Mouse (Mus musculus) brown adipose tissue, adult 24 weeks (tissue): ENCODE data around the gene Gpatch8. TPM values are rescaled to one million over a fixed set of nuclear protein-coding genes. Genes with fewer than 3 reads are reported as not detected.

Experiments used
- H3K27ac ChIP-seq: fragments of 200-500 bp; replicated peaks from 2 replicates; pipeline ENCODE4 v1.5.1; 2012; ENCODE audit warnings: low read depth, mild to moderate bottlenecking, low read length
- H3K4me1 ChIP-seq: fragments of 200-500 bp; 2 replicates; pipeline ENCODE4 v1.6.1; 2012; ENCODE audit warnings: low read length, mixed read lengths; ENCODE audit not compliant: control insufficient read depth, insufficient read depth, insufficient read length
- H3K4me3 ChIP-seq: fragments of 200-500 bp; 2 replicates; pipeline ENCODE4 v1.5.1; 2012; ENCODE audit warnings: low read depth, mild to moderate bottlenecking, low read length, moderate library complexity; ENCODE audit not compliant: insufficient read depth
- polyA plus RNA-seq: library from polyadenylated mRNA; stranded (reverse); fragments of >200 nt; gene quantifications from 2 replicates; pipeline ENCODE4 v1.2.4, GENCODE M21; 2012; ENCODE audit not compliant: missing spikeins, insufficient read depth, insufficient read length

The Gpatch8 gene
- polyA plus RNA-seq, 1 experiment: 15.2 TPM

DNA sequence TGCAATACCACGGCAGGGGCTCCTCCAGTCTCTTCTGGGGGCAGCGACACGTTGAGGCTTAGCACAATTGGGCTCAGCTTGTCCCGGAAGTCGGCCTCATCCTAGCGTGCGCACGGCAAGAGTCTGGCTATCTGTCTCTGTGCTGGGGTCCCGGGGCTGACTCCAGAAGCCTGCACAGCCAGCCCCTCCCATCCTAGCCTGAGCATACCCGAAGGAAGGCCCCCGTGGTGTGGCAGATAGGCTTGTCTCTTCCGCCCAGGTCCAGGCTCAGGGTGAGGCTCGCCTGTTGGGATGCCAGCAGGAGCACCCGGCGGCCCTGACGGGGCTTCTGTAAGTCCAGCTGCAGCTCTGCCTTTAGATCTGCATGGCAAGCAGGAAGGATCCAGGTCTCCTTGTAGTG is 95.7 kb downstream of the Gpatch8 start:
- no peak overlapping the region for H3K4me3 ChIP-seq

DNA sequence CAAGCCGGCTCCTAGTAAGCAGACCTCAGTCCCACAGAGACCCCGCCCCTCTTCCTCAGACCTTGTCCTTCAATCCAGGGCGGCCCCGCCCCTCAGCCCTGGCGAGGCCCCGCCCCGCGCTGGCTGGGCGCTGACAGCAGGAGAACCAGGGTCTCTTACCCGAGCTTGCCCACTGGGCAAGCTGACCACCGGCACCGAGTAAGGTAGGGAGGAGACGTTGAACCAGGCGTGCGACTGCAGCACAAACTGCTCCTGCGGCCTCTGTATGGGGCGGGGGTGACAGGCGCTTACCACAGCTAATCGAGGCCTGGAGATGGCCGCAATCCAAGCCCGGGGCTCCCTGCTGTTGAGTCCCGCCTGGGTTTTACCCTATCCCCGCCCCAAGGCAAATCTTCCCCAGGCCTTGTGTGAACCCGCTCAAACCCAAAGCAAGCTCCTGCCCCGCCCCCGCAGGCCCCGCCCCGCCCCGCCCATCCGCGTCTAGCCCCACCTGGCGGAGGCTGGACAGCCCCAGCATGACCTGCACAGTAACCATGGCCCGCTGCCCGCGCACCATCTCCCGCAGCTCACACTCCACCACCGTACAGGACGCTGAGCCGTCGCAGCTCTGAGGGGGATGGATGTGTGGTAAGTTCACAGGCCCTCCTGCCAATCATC is 100.3 kb downstream of the Gpatch8 start:
- no peak overlapping the region for H3K27ac ChIP-seq
- peak overlapping the region; percentile 62 for H3K4me3 ChIP-seq
- peaks cover 6% of the 10 kb centered on the region for H3K4me1 ChIP-seq

More for the DNA sequence above, 95.7 kb downstream of the Gpatch8 start:
- Histone ChIP-seq H3K27ac (no peak overlapping the region), H3K4me1 (peaks cover 3% of the 10 kb centered on the region)

DNA sequence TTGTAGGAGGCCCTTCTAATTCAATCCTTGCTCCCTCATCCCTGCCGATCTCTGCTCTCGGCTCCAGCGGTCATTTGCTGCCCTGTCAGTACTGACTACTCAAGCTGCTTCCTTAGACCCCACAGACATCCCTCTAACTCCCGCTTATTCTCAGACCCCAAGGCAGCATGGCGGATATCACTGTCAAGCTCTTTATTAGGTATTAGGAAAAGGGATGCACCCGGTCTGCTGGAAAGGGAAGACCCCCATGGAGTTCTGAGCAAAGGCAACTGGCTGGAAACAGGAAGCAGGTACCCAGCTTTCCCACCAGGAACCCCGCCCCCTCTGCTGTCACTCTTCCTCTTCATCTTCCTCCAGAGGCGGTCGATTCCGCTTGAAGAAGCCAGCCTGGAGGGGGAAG is 103.1 kb downstream of the Gpatch8 start:
- no peak overlapping the region for H3K27ac ChIP-seq
- peaks cover 6% of the 10 kb centered on the region for H3K4me1 ChIP-seq
- no peak overlapping the region for H3K4me3 ChIP-seq

DNA sequence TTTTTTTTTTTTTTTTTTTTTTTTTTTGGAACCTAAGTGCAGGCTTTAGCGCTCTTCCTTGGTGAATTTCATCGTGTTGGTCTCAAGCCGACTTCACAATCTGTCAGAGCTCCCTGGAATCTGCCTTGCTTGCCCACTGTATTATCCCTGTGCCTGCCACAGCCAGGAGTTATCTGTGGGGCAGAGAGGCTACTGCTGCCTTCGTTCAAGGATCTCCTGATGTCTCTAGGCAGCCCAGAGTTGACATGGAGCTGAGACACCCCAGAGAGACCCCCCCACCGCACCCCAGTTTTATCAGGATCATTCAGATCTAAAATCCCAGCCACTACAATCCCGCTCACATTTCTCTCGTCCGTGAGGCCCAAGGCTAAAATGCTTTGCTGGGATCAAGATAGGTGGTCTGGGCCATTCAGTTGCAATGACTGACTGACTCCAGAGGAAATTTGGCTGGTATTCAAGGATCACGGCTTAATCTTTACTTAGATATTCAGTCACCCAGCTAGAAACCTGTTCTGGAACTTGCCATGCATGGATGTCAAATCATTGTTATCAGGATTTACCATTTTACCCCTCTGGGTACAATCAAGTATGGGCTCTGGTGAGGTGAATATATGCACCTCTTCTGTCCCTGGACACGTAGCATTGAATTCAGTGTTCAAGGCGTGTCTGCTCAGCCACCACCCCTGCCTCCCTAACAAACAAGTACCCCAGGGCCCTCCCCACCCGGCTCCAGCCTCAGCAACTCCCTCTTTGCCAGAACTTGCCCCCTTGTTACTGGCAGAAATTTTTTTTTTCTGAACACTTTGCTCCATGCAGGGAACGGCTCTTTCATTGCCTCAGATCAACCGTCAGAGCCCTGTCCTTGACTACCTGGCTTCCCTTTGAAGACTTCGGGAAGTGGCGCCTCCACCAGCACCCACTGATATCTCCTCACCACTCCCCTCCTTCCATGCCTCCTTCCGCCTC is 106.9 kb downstream of the Gpatch8 start:
- peaks cover 7% of the 10 kb centered on the region for H3K4me1 ChIP-seq
- no peak overlapping the region for H3K4me3 ChIP-seq
- no peak overlapping the region for H3K27ac ChIP-seq

DNA sequence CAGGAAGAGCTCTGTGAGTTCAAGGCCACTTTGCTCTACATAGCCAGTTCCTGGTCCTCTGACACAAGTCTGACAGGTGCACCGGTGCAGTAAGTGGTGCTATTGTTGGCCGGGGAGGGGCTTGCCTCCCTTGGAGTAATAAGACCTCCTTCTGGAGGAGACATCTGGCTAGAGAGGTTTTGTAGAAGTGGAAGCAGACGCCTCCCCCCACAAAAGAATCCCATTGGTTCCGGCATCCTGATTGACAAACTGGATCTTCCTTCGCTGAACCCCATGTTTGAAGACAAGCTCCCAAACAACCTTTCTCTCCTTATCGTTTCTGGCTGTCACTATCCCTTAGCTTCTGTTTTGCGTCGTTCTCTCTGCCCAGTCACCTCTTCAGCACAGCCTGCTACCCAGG is 107.9 kb downstream of the Gpatch8 start:
- Histone ChIP-seq H3K4me1 (peaks cover 7% of the 10 kb centered on the region), H3K4me3 (no peak overlapping the region), H3K27ac (no peak overlapping the region)

DNA sequence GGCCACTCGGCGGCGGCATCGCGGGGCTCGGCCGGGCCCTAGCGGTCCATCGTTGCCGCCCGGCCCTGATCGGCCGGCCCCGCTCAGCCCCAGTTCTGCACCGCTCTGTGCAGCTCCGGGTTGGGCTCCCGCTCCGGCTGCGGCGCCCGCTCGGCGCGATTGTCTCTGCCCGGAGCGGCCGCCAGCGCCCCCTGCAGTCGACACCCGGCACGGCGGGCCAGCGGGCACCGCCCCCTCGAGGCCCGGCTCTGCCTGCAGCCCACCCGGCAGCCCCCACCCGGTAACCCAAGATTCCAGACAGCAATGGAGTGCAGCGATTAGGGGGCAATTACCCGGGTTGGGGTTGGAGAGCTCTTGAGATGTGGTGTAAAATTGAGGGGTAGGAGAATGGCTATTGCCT is 108.7 kb downstream of the Gpatch8 start, which contains the start of gene Fam171a2:
Gene Fam171a2, minus strand, starts transcription at position 186 of the 400 bp plus-strand sequence.
- H3K27ac ChIP-seq: no peak within 1 kb of the TSS
- peaks cover 7% of the 10 kb centered on the region for H3K4me1 ChIP-seq
- H3K4me3 ChIP-seq: peak within 1 kb of the TSS; percentile 79

DNA sequence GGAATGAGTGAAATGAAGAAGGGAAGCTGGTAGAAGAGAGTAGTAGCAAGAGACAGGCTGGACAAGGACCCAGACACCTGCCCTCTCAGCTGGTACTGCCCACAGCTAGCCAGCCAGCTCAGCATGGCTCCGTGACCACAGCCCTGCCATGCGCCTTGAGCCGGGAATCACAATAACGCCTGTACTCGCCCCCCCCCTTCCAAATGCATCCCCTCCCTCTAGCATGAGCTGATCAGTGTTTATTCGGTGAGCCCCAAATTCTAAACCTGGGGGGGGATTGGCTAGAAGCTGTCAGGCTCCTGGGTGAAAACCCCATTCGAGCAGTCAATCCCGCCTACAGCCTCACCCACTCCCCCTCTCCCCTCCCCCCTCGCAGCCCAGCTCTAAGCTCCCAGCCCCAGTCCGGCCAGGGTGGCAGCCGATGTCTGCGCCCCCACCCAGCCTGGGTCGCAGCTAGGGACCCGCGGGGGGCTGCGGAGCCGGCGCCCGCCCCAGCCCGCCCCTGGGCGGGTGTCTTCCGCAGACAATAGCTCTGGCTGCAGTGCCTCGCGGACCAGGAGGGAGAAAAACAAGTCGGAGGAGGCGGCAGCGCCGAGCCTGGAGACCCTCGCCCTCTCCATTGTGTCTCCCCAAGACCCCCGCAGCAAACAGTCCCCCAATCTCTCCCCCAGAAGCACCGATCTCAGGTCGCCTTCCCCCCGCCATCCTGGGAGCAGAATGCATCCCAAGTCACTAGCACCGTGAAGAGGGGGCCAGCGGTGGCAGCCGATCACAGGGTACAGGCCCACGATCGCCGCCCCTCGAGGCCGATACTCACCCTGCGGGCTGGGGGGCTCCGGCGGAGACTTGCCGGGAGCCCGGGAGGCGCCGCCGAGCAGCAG is 109.4 kb downstream of the Gpatch8 start:
- Histone ChIP-seq H3K4me1 (peaks cover 7% of the 10 kb centered on the region), H3K4me3 (peak overlapping the region; percentile 79), H3K27ac (peak overlapping the region; percentile 58; the same call in 1 of the 2 replicates)

DNA sequence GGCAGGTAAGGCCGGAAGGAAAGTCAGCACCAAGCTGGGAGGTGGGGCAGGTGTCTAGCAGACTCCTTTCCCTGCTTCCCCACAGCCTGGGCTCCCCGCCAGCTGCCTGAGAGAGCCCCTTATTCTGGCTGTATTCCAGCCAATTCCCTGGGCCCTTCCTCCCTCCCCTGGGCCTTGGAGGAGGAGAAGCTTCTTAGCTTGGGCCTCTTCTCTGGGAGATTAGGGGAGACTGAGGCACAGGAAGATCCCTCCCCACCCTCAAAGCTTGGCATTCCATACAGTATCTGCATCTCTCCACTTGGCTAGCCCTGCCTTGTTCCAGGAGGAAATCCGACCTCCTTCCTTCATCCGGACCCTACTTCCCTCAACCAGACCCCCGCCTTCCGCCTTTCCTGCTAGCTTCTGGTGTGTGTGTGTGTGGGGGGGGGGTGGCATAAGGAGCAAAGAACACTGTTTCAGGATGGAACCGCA is 110.3 kb downstream of the Gpatch8 start:
- Histone ChIP-seq H3K27ac (peak overlapping the region; percentile 39), H3K4me1 (peaks cover 7% of the 10 kb centered on the region)

DNA sequence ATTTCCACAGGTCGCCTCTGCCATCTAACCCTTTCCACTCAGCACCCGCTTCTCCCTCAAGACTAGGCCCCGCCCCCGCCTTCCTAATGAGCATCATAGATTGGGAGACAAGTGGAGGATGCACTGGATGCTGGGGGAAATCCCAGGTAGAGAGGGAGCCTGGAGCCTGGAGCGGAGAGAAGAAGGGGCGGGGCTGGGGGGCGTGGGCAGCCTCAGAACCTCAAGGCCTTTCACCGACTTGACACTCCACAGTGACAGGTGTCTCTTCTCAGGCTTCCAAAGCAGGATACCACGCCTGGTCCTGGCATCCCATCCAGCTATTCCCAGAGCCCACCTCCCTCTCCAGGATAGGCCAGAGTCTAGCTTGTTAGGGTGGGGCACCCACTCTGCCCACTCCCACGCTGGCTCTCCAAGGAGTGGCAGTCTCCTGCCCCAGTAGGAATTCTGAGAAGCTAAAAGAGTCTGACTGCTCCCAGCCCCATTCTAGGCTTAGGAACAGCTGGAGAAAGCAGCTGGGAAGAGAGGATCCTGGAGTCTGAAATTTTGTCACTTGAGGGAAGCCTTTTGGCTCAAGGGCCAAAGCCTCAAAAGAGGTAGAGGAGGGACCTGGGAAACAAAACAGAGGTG is 110.8 kb downstream of the Gpatch8 start:
- Histone ChIP-seq H3K4me1 (peaks cover 7% of the 10 kb centered on the region), H3K27ac (peak overlapping the region; percentile 39), H3K4me3 (peak overlapping the region; percentile 79; the same call in 1 of the 2 replicates)

More for the DNA sequence above, 110.3 kb downstream of the Gpatch8 start:
- H3K4me3 ChIP-seq: peak overlapping the region; percentile 79

DNA sequence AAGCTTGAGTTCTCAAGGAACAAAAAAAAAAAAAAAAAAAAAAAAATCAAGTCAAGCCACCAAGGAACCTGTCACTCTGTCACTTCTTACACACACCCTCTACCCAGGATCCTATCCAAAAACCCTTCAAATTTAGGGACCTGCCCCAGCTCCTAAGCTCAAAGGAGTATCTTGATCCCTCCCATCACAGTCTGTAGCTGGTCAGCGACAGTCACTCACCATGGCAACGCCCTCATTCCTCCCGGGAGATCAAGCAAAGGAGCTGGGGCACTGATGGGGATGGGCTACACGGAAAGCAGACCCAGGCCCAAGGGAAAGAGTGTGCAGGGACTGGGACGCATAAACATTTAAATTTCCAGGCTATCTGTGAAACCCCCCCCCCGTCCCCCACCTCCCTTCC is 111.4 kb downstream of the Gpatch8 start:
- H3K4me1 ChIP-seq: peaks cover 7% of the 10 kb centered on the region
- H3K27ac ChIP-seq: no peak overlapping the region
- H3K4me3 ChIP-seq: no peak overlapping the region

DNA sequence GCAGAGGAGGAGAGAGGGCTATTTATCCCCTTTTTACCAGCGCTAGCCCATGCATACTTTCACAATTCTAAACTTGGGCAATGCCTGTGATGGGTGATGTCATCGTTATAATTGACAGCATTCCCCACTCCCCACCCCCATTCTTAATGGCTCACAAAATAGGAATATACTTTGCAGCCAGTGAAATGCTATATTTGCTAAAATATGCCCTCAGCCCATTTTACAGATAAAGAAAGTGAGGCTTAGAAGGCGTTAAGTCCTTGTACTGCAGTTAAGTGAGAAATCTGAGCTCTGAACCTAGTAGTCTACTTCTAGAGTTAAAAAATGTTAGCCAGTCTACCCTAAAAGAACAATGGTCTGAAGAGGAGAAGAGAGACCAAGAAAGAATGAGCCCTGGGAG is 111.9 kb downstream of the Gpatch8 start:
- Histone ChIP-seq H3K4me1 (peaks cover 7% of the 10 kb centered on the region), H3K4me3 (no peak overlapping the region), H3K27ac (no peak overlapping the region)

DNA sequence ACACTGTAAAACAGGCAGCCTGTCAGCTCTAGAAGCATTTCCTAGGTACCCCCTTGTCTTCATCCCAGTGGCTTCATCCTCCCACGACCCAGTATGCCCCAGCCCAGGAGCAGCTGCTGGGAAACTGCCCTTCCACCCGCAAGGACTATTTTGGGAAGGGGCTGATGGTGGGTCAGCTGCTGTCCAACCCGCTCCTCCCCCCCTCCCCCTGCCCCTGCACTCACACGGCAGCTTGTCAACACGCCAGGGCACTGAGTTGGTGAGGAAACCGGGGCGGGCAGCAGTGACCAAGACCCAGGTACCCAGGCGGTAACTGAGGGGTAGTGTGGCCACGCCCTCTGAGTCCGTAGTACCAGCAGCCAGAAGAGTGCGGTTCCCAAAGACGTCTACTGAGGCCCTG is 112.5 kb downstream of the Gpatch8 start:
- peaks cover 7% of the 10 kb centered on the region for H3K4me1 ChIP-seq
- H3K4me3 ChIP-seq: no peak overlapping the region
- no peak overlapping the region for H3K27ac ChIP-seq

DNA sequence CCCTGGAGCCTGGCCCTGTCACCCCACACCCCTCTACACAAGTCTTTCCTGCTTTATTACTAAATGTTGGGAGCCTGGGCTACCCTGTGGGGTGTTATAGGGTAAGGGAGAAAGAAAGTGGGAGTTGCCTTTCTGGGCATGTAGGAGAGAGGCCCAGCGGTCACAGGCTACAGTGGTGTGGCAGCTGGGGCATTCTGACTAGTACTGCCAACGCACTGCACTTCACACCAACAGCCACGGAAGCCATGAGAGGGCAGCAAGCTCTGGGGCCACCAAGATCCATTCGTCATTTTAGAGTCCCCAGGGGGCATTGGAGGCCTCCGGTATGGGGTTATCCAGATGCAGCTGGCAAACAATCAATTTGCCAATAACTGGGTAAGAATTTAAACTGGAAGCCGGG is 114.1 kb downstream of the Gpatch8 start:
- peaks cover 7% of the 10 kb centered on the region for H3K4me1 ChIP-seq
- no peak overlapping the region for H3K4me3 ChIP-seq
- no peak overlapping the region for H3K27ac ChIP-seq

DNA sequence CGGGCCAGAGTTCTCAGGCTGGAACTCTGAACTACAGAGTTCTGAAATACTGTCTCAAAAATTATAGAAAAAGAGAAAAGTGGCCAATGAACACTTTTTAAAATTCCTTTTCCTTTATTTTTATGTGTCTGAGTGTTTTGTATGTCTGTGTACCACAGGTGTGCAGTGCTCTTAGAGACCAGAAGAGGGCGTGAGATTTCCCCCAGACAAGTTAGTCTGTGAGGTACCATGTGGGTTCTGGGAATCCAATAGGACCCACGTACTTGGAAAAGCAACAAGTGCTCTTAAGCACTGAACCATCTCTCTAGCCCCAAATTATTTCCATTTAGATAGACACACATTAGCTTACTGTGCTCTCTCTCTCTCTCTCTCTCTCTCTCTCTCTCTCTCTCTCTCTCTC is 114.8 kb downstream of the Gpatch8 start:
- Histone ChIP-seq H3K4me3 (no peak overlapping the region), H3K27ac (no peak overlapping the region), H3K4me1 (peaks cover 7% of the 10 kb centered on the region)
